Mouse (Mus musculus) layer of hippocampus, adult 8-10 months (tissue): ENCODE measurements around the gene Hist1h3g. TPM values are rescaled to one million over a fixed set of nuclear protein-coding genes. Genes with fewer than 3 reads are reported as not detected.

Source experiments
- DNase-seq, 2 experiments: peaks; one replicate each; pipeline ENCODE4 v3.0.0; 2022; ENCODE audit warnings: low spot score in 2 of 2
- microRNA-seq, 2 experiments: library from miRNA; unstranded; fragments of <30 nt; microRNA quantifications; one replicate each; pipeline ENCODE4 v1.2.0; 2022
- total RNA-seq, 4 experiments: library from RNA; stranded (reverse); gene quantifications; 2 replicates each; pipeline ENCODE4 v1.2.4; 2022

Gene Hist1h3g
- total RNA-seq, 4 experiments from 2014 or later = 1.2 to 3.4 (median 2.2) TPM

DNA sequence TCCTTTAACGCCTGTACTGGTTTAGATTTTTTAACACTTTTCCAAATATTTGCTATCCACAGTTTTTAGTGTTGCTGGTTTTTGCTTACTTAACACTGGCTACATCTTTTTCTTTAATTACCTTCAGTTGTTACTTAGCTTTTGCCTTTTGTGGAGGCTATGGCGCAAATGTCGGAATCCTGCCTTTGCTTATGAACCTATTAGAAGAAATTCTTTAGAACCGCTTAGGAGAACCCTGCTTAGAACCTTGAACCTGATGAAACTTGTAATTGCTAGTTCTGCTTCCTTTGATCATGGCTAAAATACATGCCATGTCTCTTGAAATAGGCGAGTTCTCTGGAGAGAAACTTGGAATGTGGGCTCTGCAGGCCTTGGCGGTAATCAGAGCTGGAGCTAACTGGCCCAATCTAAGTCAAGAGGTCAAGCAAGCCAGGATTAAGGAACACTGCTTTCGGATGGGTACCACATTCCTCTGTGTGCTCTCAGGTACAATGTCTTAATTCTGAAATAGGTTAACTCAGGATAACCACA lies 41.2 kb downstream of the Hist1h3g start:
- no peak for DNase-seq

DNA sequence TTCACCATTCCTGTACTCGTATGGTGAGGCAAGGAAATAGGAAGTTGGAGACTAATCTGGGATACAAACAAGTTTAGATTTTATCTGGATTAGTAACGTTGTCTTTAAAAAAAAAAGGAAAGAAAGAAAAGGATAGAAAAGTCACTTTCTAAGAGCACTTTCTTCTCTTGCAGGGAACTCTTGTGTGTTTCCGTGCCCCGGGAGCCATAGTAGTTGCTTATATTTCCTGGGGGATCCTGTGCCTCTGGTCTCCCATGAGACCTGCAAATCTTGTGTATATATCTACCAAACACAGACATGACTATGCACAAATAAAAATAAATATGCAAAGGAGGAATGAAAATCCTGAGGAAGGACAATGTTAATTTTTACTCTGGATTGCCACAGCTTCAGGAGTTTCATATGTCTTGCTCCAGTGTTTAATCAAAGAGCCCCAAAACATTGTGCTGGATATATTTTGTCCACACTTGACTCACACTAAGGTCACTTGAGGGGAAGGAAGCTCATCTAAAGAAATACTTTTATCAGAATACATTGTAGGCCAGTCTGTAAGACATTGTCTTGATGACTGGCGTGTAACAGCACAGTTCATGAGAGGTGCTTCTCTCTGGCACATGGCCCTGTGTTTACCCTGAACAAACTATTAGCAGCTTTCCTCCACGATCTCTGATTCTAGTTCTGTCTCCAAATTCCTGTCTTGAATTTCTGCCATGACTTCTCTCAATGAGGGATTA lies 41.9 kb downstream of the Hist1h3g start:
- DNase-seq = no peak

DNA sequence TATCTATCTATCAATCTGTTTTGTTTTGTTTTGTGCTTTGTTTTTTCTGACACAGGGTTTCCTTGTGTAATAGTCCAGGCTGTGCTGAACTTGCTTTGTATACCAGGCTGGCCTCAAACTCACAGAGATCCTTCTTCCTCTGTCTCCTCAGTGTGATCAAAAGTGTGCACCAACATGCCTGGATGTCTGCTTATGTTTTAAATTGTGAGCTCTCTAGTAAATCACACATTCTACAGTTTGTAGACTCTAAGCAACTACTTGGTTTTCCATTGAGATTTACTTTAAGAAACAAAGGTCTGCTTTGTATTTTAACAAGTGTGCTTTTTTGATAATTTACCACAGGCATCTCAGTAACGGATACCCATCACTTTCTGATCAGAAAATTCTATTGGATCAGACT lies 42.6 kb downstream of the Hist1h3g start:
- no peak for DNase-seq

DNA sequence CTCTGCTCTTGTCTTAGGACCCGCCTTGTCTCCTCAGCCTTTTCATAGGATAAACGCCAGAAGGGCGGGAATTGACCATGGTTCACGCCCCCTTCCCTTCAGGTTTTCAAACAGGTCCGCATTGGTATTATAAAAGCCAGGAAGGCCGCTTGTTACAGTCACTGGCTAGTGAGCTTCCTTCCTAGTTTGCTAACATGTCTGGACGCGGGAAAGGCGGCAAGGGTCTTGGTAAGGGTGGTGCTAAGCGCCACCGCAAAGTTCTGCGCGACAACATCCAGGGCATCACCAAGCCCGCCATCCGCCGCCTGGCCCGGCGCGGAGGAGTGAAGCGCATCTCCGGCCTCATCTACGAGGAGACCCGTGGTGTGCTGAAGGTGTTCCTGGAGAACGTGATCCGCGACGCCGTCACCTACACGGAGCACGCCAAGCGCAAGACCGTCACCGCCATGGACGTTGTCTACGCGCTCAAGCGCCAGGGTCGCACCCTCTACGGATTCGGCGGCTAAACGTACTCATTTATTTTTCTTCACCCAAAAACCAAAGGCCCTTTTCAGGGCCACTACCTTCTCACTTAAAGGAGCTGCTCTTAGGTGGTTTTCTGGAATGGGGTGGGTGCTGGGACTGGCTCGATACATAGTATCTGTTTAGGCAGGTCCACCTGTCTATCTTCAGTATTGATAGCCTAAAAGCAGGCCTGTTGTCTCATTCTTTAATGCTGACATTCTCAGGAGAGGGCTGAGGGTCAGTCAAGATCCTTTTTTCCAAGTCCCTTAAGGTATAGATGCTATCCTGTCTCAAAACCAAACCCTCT lies 46.4 kb downstream of the Hist1h3g start, which contains the start of gene Hist1h4d:
Hist1h4d (plus strand) TSS at position 191 of the 811 bp plus-strand sequence.
- peak; percentile 98 for DNase-seq

DNA sequence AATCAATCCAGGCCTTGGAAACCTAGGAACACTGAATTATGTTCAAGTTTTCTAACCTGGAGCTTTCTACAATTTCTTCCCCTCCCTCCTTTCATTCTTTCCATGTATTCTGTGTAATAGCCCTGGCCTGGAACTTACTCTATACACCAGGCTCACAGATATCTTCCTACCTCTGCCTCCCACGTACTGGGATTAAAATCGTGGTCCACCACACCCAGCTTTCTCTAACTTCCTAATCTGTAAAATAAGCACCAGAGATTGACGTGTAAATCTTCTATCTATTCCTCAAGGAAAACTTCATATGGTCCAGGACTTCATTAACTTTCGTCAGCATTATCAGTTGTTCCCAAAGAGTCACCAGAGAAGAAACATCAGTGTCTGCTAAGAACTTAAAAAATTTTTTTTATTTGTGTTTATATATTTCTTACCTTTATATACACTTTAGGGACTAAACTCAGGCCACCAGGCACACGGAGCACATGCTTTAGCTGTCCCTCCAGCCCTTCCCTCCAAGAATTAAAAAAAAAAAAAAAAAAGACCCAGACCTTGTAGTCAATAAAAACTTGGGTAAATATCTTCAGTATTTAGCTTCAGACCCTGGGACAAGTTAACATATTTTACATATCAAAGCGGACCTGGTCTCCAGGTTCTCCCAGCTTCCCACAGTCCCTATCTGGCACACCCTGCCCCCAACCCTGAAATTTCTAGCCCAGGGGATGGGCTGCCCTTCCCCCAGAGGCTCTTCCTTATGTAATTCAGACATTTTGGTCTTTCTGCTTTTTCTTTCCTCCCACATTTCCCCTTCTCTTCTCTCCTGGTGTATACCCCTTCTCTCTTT lies 47.2 kb downstream of the Hist1h3g start:
- DNase-seq = no peak

DNA sequence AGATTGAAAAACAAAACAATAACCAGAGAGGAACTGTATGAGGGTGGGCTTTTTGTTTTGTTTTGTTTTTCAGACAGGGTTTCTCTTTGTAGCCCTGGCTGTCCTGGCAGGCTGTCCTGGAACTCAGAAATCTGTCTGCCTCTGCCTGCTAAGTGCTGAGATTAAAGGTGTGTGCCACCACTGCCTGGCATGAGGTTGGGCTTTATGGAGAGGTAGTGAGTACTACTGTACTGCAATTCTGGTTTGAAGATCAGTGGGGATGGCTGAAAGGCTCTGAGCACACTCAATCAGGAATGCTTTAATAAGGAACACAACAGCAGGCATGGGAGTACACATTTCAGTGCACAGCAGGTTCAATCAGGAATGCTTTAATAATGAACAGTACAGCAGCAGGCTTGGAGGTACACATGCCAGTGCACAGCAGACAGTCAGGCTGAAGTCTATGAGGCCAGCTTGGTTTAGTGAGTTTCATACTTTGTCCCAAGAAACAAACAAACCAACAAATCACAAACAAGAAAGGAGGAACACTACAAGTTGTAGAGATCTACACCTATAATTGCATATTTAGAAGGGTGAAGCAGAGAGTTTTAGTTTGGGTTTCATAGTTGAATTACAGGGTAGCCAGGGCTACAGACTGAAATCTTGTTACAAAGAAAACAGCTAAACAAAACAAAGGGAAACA lies 48.3 kb downstream of the Hist1h3g start:
- no peak for DNase-seq

DNA sequence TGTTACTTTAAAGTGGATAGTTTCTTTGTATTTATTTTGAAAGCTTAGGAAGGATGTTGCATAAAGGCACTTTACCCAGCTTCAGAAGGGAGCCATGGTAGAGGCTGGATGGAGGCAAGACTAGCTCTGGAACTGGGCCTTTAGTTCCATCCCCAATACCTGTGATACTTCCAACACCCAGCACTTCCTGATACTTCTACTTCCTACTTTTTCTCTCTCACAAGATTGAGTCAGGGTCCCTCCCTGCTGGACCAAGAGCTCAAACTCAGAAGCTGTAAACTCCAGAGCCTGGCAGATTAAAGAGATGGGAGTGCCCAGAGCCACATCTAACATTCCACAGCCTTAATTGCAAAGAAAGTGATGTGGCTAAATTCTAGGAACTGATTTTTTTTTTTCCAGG lies 49.1 kb downstream of the Hist1h3g start:
- no peak for DNase-seq

DNA sequence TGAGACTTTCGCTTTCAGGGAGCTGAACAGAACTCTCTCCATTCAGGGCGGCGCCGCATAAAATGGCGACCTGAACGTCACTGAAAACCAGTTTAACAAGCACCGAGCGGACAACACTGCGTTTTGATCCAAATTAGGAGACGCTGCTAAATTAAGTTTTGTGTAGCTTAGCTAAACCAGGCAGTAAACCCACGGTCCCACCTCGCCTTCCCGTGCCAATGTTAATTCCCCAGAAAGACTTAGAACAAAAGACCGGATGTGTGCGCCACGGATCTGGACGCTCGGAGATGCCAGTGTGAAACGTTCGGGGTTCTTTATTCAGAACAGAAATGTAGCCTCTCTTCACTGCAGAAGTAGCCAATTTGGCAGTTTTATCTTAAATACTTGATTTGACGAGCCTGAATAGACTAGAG lies 49.8 kb downstream of the Hist1h3g start:
- peak; percentile 63 to 66 for DNase-seq

Small RNA genes within 50 kb of the gene (microRNA-seq; reads per million reads assigned to microRNA genes)
- gene Gm44297 = 0 reads per million in 2 experiments
- 0 reads per million in 2 experiments for gene Gm44359
- gene Gm44394 = 0 reads per million in 2 experiments
- gene n-TStga1 = 0 reads per million in 2 experiments

Other genes starting within 250 kb of the Hist1h3g start
- gene Zfp322a, start 166.2 kb upstream of the Hist1h3g start, total RNA-seq = 10 to 100 TPM; 26.0 to 33.5 (median 30.2) TPM
- gene Abt1, start 111.6 kb upstream of the Hist1h3g start, total RNA-seq = 1 to 10 TPM; 8.0 to 9.0 (median 8.7) TPM
- not detected for gene Btn1a1, start 69.5 kb upstream of the Hist1h3g start, total RNA-seq
- 1 to 10 TPM in 2 of 4 experiments, under 1 TPM in 2; 0.80 to 1.9 (median 1.1) TPM for gene Btn2a2, start 46.6 kb upstream of the Hist1h3g start, total RNA-seq
- 100 to 1,000 TPM; 236 to 302 (median 261) TPM for gene Hist1h4h, start 4.4 kb upstream of the Hist1h3g start, total RNA-seq
- 1 to 10 TPM in 3 of 4 experiments, not detected in 1; 1.6 to 6.5 (median 1.8) TPM for gene Hist1h2af, start 1.5 kb upstream of the Hist1h3g start, total RNA-seq
- gene Hist1h2bh, start 8.0 kb downstream of the Hist1h3g start, total RNA-seq = under 1 TPM; 0.34 to 0.73 (median 0.61) TPM
- gene Hist1h3f, start 8.6 kb downstream of the Hist1h3g start, total RNA-seq = 10 to 100 TPM; 12.5 to 15.7 (median 14.2) TPM
- gene Hist1h4f, start 16.2 kb downstream of the Hist1h3g start, total RNA-seq = 100 to 1,000 TPM; 104 to 155 (median 119) TPM
- gene Hist1h1d, start 17.8 kb downstream of the Hist1h3g start, total RNA-seq = 1 to 10 TPM; 2.5 to 3.3 (median 2.8) TPM
- 10 to 100 TPM; 34.8 to 43.2 (median 40.0) TPM for gene Hist1h3e, start 26.9 kb downstream of the Hist1h3g start, total RNA-seq
- gene Hist1h2ae, start 35.8 kb downstream of the Hist1h3g start, total RNA-seq = 1 to 10 TPM; 3.3 to 7.7 (median 4.9) TPM
- gene Hist1h2bg, start 36.0 kb downstream of the Hist1h3g start, total RNA-seq = 10 to 100 TPM; 57.3 to 67.6 (median 60.8) TPM
- 10 to 100 TPM; 19.2 to 30.0 (median 24.4) TPM for gene Hist1h2bf, start 38.8 kb downstream of the Hist1h3g start, total RNA-seq
- gene Hist1h2ad, start 39.0 kb downstream of the Hist1h3g start, total RNA-seq = 10 to 100 TPM in 1 of 4 experiments, 1 to 10 TPM in 3; 3.0 to 11.0 (median 5.7) TPM
- 10 to 100 TPM in 2 of 4 experiments, 1 to 10 TPM in 2; 8.2 to 11.5 (median 10.5) TPM for gene Hist1h3d, start 40.3 kb downstream of the Hist1h3g start, total RNA-seq
- gene Hist1h4d, start 46.2 kb downstream of the Hist1h3g start, total RNA-seq = 100 to 1,000 TPM; 106 to 128 (median 119) TPM
- gene Hist1h2be, start 85.7 kb downstream of the Hist1h3g start, total RNA-seq = 10 to 100 TPM in 2 of 4 experiments, 1 to 10 TPM in 2; 7.9 to 10.8 (median 9.3) TPM
- 10 to 100 TPM; 36.1 to 50.5 (median 42.7) TPM for gene Hist1h1e, start 87.1 kb downstream of the Hist1h3g start, total RNA-seq
- 1 to 10 TPM; 1.4 to 3.1 (median 2.7) TPM for gene Hist1h2ac, start 148.5 kb downstream of the Hist1h3g start, total RNA-seq
- gene Hist1h2bc, start 148.8 kb downstream of the Hist1h3g start, total RNA-seq = 10 to 100 TPM; 33.4 to 55.2 (median 44.8) TPM
- under 1 TPM in 1 of 4 experiments, not detected in 3; 0.50 TPM for gene Hist1h1t, start 160.4 kb downstream of the Hist1h3g start, total RNA-seq
- gene Hist1h4c, start 163.0 kb downstream of the Hist1h3g start, total RNA-seq = 10 to 100 TPM; 71.6 to 90.3 (median 85.0) TPM
- gene Hfe, start 175.4 kb downstream of the Hist1h3g start, total RNA-seq = 1 to 10 TPM; 3.9 to 9.4 (median 7.0) TPM
- 10 to 100 TPM; 39.1 to 69.2 (median 53.5) TPM for gene Hist1h1c, start 203.4 kb downstream of the Hist1h3g start, total RNA-seq
- 1 to 10 TPM in 3 of 4 experiments, not detected in 1; 1.7 to 3.1 (median 2.7) TPM for gene Hist1h3c, start 210.2 kb downstream of the Hist1h3g start, total RNA-seq
- 10 to 100 TPM; 14.1 to 21.7 (median 16.7) TPM for gene Hist1h2bb, start 211.3 kb downstream of the Hist1h3g start, total RNA-seq
- 10 to 100 TPM; 18.6 to 28.1 (median 23.5) TPM for gene Hist1h2ab, start 215.7 kb downstream of the Hist1h3g start, total RNA-seq
- gene Hist1h3b, start 216.8 kb downstream of the Hist1h3g start, total RNA-seq = 10 to 100 TPM in 2 of 4 experiments, 1 to 10 TPM in 2; 3.1 to 10.4 (median 8.0) TPM
- gene Hist1h4b, start 221.6 kb downstream of the Hist1h3g start, total RNA-seq = 10 to 100 TPM; 47.4 to 67.0 (median 59.9) TPM
- 10 to 100 TPM; 31.9 to 42.9 (median 37.9) TPM for gene Hist1h4a, start 225.8 kb downstream of the Hist1h3g start, total RNA-seq
- 10 to 100 TPM; 22.7 to 39.9 (median 29.0) TPM for gene Hist1h3a, start 227.0 kb downstream of the Hist1h3g start, total RNA-seq
- 10 to 100 TPM; 12.6 to 19.3 (median 16.9) TPM for gene Hist1h1a, start 228.2 kb downstream of the Hist1h3g start, total RNA-seq
- not detected for gene Trim38, start 234.5 kb downstream of the Hist1h3g start, total RNA-seq